Mouse (Mus musculus) telencephalon, adult 2 months (tissue): ENCODE measurements around the gene Aes.

Experiments
- DNase-seq: peaks from one replicate; pipeline ENCODE4 v3.0.0-alpha.2; 2011; ENCODE audit warnings: low read depth, low spot score

Aes gene

GRCm38 (mm10) chr10:81568381-81569191, 9.3 kb downstream of the Aes start:
- no peak for DNase-seq

DNA sequence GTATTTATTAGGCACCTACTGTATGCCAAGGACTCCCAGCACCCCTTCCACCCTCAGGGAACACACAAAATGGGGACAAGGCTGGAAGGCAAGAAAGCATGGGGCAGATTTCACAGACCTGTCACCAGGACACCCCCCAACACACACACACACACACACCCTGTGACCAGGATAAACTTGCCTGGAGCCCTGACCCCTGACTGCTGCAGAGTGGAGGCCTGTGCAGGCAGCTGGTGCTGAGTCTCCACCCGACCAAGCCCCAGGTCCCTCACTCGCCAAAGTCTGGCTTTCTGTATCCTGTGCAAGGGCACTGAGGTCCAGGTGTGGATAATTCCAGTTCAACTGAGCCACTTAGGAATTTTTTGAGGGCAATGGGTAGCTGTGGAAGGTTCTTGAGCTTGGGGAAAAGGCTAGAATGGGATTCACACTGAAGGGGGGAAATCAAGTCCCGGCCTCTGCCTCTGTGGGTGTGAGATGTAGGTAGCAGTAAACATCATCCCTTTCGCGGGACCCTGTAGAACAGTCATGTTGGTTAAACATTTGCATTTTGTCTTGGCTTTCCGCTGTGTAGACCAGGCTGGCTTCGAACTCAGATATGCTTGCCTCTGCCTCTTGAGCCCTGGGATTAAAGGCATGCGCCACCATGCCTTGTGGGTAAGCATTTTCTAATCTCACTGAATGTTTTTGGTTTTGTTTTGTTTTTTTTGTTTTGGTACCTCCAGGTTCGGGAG, 10.4 kb downstream of the Aes start:
- DNase-seq, result no peak

GRCm38 (mm10) chr10:81570238-81570800, 11.0 kb downstream of the Aes start:
- no peak for DNase-seq

- peak; percentile 78 for DNase-seq
Measured at GRCm38 (mm10) chr10:81570831-81571500, 11.7 kb downstream of the Aes start.

- DNase-seq, result peak; percentile 99
Measured at GRCm38 (mm10) chr10:81571501-81571876, 12.2 kb downstream of the Aes start.

GRCm38 (mm10) chr10:81572133-81572671, 12.9 kb downstream of the Aes start:
- no peak for DNase-seq

DNA sequence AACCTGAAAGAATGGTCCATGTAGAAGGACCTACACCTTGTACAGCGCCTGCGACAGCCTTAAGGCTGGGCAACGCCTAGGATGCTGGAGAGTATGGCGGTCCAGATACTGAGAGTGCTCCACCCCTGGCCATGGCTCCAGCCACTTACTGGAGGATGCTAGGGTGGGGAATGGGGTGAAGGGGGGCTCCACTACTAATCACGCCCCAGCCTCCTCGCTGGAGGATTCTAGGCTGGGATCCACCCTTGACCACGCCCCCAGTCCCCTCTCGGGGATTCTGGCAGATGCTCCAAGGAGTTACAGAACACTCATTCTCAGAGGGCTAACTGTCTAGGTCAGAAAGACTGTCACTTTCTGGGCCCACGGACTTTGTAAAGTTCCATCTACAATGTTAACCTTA, 13.7 kb downstream of the Aes start:
- no peak for DNase-seq

GRCm38 (mm10) chr10:81574081-81575056, 15.1 kb downstream of the Aes start, which contains the start of gene Tle2:
TSS of gene Tle2 (plus strand) at chr10:81574561.
- no peak for DNase-seq

DNA sequence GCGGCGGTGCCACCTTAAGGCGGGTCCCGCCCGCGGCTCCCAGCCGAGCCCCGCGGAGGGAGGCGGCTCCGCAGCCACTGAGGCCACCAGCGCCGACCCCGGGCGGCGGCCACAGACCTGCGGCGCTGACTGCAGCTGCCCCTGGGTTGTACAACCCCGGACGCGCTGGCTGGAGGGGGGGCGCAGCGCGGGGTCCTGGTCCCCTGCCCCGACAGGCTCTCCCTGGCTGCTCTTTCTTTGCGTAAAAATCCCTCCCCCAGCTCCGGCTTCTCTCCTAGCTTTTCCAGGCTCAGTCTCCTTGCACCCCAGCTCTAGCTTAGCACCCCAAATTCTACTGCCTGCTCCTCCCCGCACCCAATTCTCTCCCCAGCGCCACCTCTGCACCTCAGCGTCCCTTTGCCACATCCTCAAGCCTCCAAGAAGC, 15.9 kb downstream of the Aes start:
- no peak for DNase-seq

DNA sequence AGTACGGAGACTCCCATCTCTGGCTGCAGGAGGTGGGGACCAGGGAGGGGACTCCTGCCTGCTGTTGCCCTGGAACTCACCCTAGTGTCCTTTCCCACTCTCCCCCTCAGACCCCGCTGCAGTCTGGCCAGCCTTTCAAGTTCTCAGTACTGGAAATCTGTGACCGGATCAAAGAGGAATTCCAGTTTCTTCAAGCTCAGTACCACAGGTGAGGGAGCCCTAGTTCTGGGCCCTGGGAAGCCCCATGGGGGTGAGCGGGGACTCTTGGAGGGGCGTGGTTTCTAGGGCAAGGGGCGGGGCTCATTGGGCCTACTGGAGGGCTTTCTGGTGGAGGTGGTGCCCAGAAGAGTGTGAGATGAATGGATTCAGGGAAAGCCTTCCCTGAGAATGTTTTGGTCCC, 16.4 kb downstream of the Aes start:
- DNase-seq, result no peak

DNA sequence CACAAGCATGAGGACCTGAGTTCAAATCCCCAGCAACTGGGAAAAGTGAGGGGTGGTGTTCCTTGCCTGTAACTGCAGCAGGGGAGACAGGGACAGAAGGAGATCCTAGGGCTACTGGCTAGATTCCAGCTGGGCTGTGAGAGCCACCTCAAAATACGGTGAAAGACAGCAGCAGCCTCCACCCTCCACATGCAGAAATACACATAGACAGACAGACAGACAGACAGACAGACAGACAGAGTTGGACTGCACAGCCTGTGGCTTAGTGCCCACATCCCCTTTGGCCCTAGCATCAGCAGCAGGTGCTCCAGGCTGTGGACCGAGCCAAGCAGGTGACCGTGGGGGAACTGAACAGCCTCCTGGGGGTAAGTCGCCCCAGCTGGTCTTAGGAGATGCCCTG, 20.7 kb downstream of the Aes start:
- no peak for DNase-seq

DNA sequence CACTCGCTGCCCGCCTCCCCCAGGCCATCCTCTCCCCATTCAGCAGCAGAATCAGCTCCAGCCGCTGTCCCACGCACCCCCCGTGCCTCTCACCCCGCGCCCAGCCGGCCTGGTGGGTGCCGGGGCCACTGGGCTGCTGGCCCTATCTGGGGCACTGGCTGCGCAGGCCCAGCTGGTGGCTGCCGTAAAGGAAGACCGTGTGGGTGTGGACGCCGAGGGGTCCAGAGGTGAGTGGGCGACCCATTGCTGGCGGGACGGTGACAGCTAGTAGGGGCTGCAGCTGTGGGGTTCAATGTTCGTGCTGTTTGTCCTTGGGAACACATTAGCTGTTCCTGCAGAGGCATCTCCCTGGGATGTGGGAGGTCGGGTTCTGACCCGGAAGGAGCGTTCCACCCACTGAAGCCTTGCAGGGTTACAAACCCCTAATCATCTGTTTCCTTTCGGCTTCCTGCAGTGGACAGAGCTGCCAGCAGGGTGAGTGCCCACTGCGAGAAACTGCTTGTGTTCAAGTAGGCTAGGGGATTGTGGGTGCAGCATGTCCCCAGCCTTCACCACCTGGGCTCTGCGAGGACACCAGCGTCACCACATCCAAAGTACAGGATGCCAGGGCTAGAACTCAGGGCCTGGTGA, 21.3 kb downstream of the Aes start:
- no peak for DNase-seq

DNA sequence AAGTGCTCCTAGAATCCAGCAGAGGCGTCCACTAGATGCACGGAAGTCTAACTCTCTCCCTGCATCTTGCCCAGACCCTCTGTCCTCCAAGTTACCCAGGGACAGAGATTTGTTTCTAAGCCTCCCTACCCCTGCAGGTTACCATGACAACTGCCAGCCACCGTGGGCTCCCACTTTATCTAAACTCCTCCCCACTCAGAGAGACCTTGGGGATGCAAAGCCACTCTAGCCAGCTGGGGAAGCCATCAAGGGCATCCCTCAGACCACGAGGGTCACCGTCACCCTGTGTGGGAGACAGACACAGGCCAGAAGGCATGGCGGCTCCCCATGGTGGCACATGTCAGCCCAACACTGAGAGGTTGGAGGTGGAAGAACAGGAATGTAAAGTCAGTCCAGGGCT, 24.1 kb downstream of the Aes start:
- no peak for DNase-seq

GRCm38 (mm10) chr10:81588739-81589138, 29.5 kb downstream of the Aes start:
- DNase-seq, result no peak

GRCm38 (mm10) chr10:81591846-81592245, 32.6 kb downstream of the Aes start:
- DNase-seq, result no peak

GRCm38 (mm10) chr10:81592631-81593030, 33.3 kb downstream of the Aes start:
- no peak for DNase-seq

DNA sequence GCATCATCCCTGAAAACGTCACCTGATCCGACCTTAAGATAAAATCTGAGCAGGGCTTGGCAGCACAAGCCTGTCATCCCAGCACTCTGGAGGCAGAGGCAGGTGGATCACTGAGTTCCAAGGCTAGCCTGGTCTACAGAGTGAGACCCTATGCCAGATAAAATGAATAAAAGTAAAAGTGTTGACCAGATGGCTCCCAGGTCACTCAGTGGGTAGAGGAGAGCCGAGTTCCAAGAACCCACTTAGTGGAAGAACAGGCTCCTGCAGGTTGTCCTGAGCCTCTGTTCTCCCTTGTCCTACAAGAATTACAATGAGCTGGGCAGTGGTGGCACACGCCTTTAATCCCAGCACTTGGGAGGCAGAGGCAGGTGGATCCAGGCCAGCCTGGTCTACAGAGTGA, 33.9 kb downstream of the Aes start:
- DNase-seq, result no peak

- no peak for DNase-seq
Measured at GRCm38 (mm10) chr10:81593935-81594334, 34.6 kb downstream of the Aes start.

DNA sequence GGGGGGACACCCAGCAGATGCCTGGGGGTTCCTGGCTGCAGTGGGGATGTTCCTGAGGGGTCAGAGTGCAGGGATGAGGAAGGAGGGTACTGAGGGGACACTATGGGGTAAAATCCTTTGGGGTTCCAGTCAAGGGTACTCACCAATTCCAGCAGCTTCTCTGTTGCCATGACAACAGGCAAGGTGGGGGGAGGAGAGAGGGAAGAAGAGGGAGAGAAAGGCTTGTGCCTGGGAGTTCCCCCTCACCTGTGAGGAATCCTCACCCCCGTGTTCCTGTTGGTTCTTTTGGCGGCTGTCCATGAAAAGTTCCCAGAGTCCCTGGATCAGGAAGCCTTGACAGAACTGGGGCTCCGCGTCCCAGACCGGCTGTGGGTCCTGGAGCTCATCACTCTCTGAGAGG, 36.3 kb downstream of the Aes start:
- no peak for DNase-seq

DNA sequence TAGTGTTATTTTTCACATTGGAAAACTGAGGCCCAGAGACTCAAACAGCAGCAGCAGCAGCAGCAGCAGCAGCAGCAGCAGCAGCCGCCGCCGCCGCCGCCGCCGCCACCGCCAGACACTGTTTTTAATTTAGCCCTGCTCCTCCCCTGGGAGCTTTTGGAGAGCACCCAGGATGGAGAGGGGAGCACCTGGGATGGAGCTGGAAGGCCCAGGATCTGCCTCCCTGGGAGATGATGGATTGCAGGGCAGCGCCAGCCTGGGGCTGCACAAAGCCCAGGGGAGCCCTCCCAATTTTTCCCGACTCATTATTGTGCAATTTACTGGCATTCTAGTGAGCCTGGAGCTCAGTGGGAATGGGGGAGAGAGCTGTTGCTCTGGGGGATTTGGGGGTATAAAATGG, 37.3 kb downstream of the Aes start:
- no peak for DNase-seq
